Mouse (Mus musculus) MEL (cell line): ENCODE measurements at regions not wholly inside any gene's neighbourhood (a gene's known extent, or its start where the extent isn't known, plus 50 kb on each side); places are given as distances from the start of the nearest gene placed in this dataset.

ENCODE experiments used
- DNase-seq: peaks from one replicate; pipeline ENCODE4 v3.0.0; 2011; ENCODE audit warnings: low read depth, low spot score
- H3K27ac ChIP-seq: 2 replicates; pipeline ENCODE4 v1.5.1; 2012; ENCODE audit warnings: low read depth, mild to moderate bottlenecking, control low read depth, low read length, moderate library complexity; ENCODE audit not compliant: control insufficient read depth
- H3K27me3 ChIP-seq, 2 experiments: fragments of 150-350 bp in 1 of 2; sonication (generic) in 1 of 2; 2 replicates each; pipeline ENCODE4 v1.6.1; 2012; ENCODE audit warnings: low read length in 2 of 2, mild to moderate bottlenecking in 2 of 2, improper control_type of control experiment in 1 of 2, moderate library complexity in 1 of 2; ENCODE audit not compliant: insufficient read depth in 2 of 2, control insufficient read depth in 1 of 2
- H3K36me3 ChIP-seq, 2 experiments: 2 replicates each; pipeline ENCODE4 v1.6.1; 2012 to 2014; ENCODE audit warnings: low read length in 2 of 2, improper control_type of control experiment in 1 of 2, inconsistent platforms in 1 of 2, mild to moderate bottlenecking in 1 of 2; ENCODE audit not compliant: insufficient read depth in 2 of 2, control insufficient read depth in 1 of 2
- H3K4me1 ChIP-seq, 2 experiments: fragments of 150-350 bp in 1 of 2; sonication (generic) in 1 of 2; 2 replicates each; pipeline ENCODE4 v1.6.1; 2012; ENCODE audit warnings: low read length in 2 of 2, improper control_type of control experiment in 1 of 2, mild to moderate bottlenecking in 1 of 2; ENCODE audit not compliant: insufficient read depth in 2 of 2, control insufficient read depth in 1 of 2
- H3K4me3 ChIP-seq, 2 experiments: fragments of 150-350 bp in 1 of 2; sonication (generic) in 1 of 2; 2 replicates each; pipeline ENCODE4 v1.5.1; 2012; ENCODE audit warnings: low read depth in 2 of 2, low read length in 2 of 2, mild to moderate bottlenecking in 2 of 2, moderate library complexity in 2 of 2, control low read depth in 1 of 2, improper control_type of control experiment in 1 of 2; ENCODE audit not compliant: control insufficient read depth in 1 of 2, insufficient read depth in 1 of 2
- H3K79me2 ChIP-seq: 2 replicates; pipeline ENCODE4 v1.6.1; 2012; ENCODE audit warnings: mild to moderate bottlenecking, low read length, moderate library complexity; ENCODE audit not compliant: control insufficient read depth, poor library complexity, insufficient read depth
- H3K9ac ChIP-seq: 2 replicates; pipeline ENCODE4 v1.6.1; 2012; ENCODE audit warnings: low read depth, mild to moderate bottlenecking, control low read depth, low read length, moderate library complexity; ENCODE audit not compliant: control insufficient read depth, poor library complexity, severe bottlenecking
- H3K9me3 ChIP-seq: fragments of 150-350 bp; sonication (generic); replicated peaks from 2 replicates; pipeline ENCODE4 v1.6.1; 2012; ENCODE audit warnings: mild to moderate bottlenecking, low read length, improper control_type of control experiment, moderate library complexity; ENCODE audit not compliant: insufficient read depth
- CHD2 ChIP-seq: IDR thresholded peaks from 2 replicates; pipeline ENCODE4 v1.6.1; 2011; ENCODE audit warnings: low read length, improper control_type of control experiment
- ETS1 ChIP-seq: IDR thresholded peaks from 2 replicates; pipeline ENCODE4 v1.6.1; 2012; ENCODE audit warnings: low read depth, mild to moderate bottlenecking, inconsistent platforms, low read length, improper control_type of control experiment, moderate library complexity
- GABPA ChIP-seq: IDR thresholded peaks from 2 replicates; pipeline ENCODE4 v1.6.1; 2012; ENCODE audit warnings: low read depth, mild to moderate bottlenecking, inconsistent platforms, low read length, improper control_type of control experiment, moderate library complexity
- JUND ChIP-seq: IDR thresholded peaks from 2 replicates; pipeline ENCODE4 v1.6.1; 2011; ENCODE audit warnings: low read depth, mild to moderate bottlenecking, improper control_type of control experiment, low read length
- KAT2A ChIP-seq: conservative IDR thresholded peaks from 2 replicates; pipeline ENCODE4 v1.6.1; 2012; ENCODE audit warnings: low read depth, low read length, improper control_type of control experiment, inconsistent platforms
- MAFK ChIP-seq: IDR thresholded peaks from 2 replicates; pipeline ENCODE4 v1.6.1; 2011; ENCODE audit warnings: low read depth, mild to moderate bottlenecking, low read length, improper control_type of control experiment, borderline replicate concordance
- MAX ChIP-seq: IDR thresholded peaks from 2 replicates; pipeline ENCODE4 v1.6.1; 2011; ENCODE audit warnings: low read length, improper control_type of control experiment
- MEF2A ChIP-seq: IDR thresholded peaks from 2 replicates; pipeline ENCODE4 v1.6.1; 2014; ENCODE audit warnings: low read depth, mild to moderate bottlenecking, inconsistent platforms, low read length, improper control_type of control experiment; ENCODE audit not compliant: poor library complexity, insufficient replicate concordance, severe bottlenecking; ENCODE audit errors: extremely low read depth
- MXI1 ChIP-seq: IDR thresholded peaks from 2 replicates; pipeline ENCODE4 v1.6.1; 2011; ENCODE audit warnings: mild to moderate bottlenecking, low read depth, low read length, improper control_type of control experiment
- MYB ChIP-seq: IDR thresholded peaks from 2 replicates; pipeline ENCODE4 v1.6.1; 2011; ENCODE audit warnings: mild to moderate bottlenecking, low read depth, low read length, improper control_type of control experiment
- NELFE ChIP-seq: IDR thresholded peaks from 2 replicates; pipeline ENCODE4 v1.6.1; 2011; ENCODE audit warnings: low read depth, low read length, improper control_type of control experiment
- POLR2A ChIP-seq, 2 experiments: IDR thresholded peaks; 2 replicates each; pipeline ENCODE4 v1.6.1; 2011 to 2012; ENCODE audit warnings: low read length in 2 of 2, mild to moderate bottlenecking in 2 of 2, control low read depth in 1 of 2, improper control_type of control experiment in 1 of 2, low read depth in 1 of 2, moderate library complexity in 1 of 2; ENCODE audit not compliant: control insufficient read depth in 1 of 2, insufficient read depth in 1 of 2, poor library complexity in 1 of 2
- POLR2AphosphoS5 ChIP-seq: IDR thresholded peaks from 2 replicates; pipeline ENCODE4 v1.6.1; 2012; ENCODE audit warnings: low read depth, borderline replicate concordance, mild to moderate bottlenecking, inconsistent platforms, low read length, moderate library complexity, mixed read lengths
- RCOR1 ChIP-seq: IDR thresholded peaks from 2 replicates; pipeline ENCODE4 v1.6.1; 2012; ENCODE audit warnings: low read depth, mild to moderate bottlenecking, inconsistent platforms, low read length, improper control_type of control experiment
- SMC3 ChIP-seq: IDR thresholded peaks from 2 replicates; pipeline ENCODE4 v1.6.1; 2011; ENCODE audit warnings: low read depth, low read length, improper control_type of control experiment
- TBP ChIP-seq: IDR thresholded peaks from 2 replicates; pipeline ENCODE4 v1.8.0; 2011; ENCODE audit warnings: low read depth, low read length, improper control_type of control experiment
- UBTF ChIP-seq: IDR thresholded peaks from 2 replicates; pipeline ENCODE4 v1.6.1; 2012; ENCODE audit warnings: low read depth, mild to moderate bottlenecking, inconsistent platforms, low read length, improper control_type of control experiment, moderate library complexity, borderline replicate concordance; ENCODE audit not compliant: insufficient read depth
- USF2 ChIP-seq, 2 experiments: IDR thresholded peaks; 2 replicates each; pipeline ENCODE4 v1.6.1; 2011 to 2012; ENCODE audit warnings: improper control_type of control experiment in 2 of 2, low read length in 2 of 2, borderline replicate concordance in 1 of 2, inconsistent platforms in 1 of 2, low read depth in 1 of 2, mild to moderate bottlenecking in 1 of 2; ENCODE audit not compliant: insufficient read depth in 1 of 2
- ZC3H11A ChIP-seq: IDR thresholded peaks from 2 replicates; pipeline ENCODE4 v1.6.1; 2012; ENCODE audit warnings: low read depth, mild to moderate bottlenecking, inconsistent platforms, low read length, improper control_type of control experiment

DNA sequence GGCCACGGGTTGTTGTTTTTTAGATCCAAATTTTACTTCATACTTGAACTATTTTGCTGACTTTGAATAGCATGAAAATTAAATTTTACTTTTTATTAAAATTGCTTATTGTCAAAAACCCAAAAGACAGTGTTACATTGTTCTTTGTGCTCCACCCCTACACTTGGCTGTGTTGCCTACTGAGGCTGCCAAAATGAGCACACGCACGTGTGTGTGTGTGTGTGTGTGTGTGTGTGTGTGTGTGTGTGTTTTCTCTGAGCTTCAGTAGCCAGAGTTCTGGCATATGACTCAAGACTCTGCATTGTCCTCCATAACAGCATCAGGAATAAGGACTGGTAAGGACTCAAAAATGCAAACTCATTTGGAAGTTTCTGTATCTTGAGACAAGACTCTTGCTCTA, 68.4 kb upstream of the Hif1a start:
- DNase-seq: no peak
- Histone ChIP-seq H3K27me3 (peaks cover 0 to 7% of the 10 kb centered on the region in 2 experiments; a peak in 3 of 4 replicates), H3K4me1 (no peaks in the 10 kb centered on the region), H3K79me2 (no peaks in the 10 kb centered on the region), H3K27ac (no peak overlapping the region), H3K36me3 (no peaks in the 10 kb centered on the region), H3K9ac (no peak overlapping the region), H3K4me3 (no peak overlapping the region), H3K9me3 (no peaks in the 10 kb centered on the region)
- TF ChIP-seq TBP (no peak), MEF2A (no peak), MAFK (no peak), NELFE (no peak), SMC3 (no peak), POLR2AphosphoS5 (no peak), ZC3H11A (no peak)

GRCm38 (mm10) chr12:73836132-73836531, 65.0 kb upstream of the Hif1a start:
- H3K27me3 ChIP-seq: peaks cover 0 to 7% of the 10 kb centered on the region in 2 experiments; a peak in 3 of 4 replicates
- H3K79me2 ChIP-seq: no peaks in the 10 kb centered on the region
- no peak overlapping the region for H3K4me3 ChIP-seq
- no peaks in the 10 kb centered on the region for H3K9me3 ChIP-seq
- TF ChIP-seq MYB (no peak), MXI1 (no peak), MEF2A (no peak), CHD2 (no peak), KAT2A (no peak), UBTF (no peak), GABPA (no peak), ETS1 (no peak), JUND (no peak), POLR2A (IDR thresholded peaks at IDR 0.05; ENCODE audit: control insufficient read depth in 1 of 2, insufficient read depth in 1 of 2, low read depth in 1 of 2, low read length in 2 of 2, poor library complexity in 1 of 2) (no peak), POLR2AphosphoS5 (no peak), MAX (no peak), USF2 (IDR thresholded peaks at IDR 0.05; ENCODE audit: borderline replicate concordance in 1 of 2, insufficient read depth in 1 of 2, low read depth in 1 of 2, low read length in 2 of 2) (no peak), RCOR1 (no peak)
- H3K36me3 ChIP-seq: no peaks in the 10 kb centered on the region
- H3K27ac ChIP-seq: no peak overlapping the region
- H3K4me1 ChIP-seq: no peaks in the 10 kb centered on the region
- H3K9ac ChIP-seq: no peak overlapping the region
- DNase-seq: no peak
